Mouse (Mus musculus) neural tube, embryonic 11.5 days (tissue): ENCODE data around the gene Hdac11. TPM values are rescaled to one million over a fixed set of nuclear protein-coding genes. Genes with fewer than 3 reads are reported as not detected.

Experiments
- ATAC-seq: fragments of 200-750 bp; cut with Nextera tagmentation; 2 replicates; pipeline ENCODE4 v1.8.0; 2017; ENCODE audit warnings: moderate number of reproducible peaks, mild to moderate bottlenecking, moderate TSS enrichment, moderate library complexity; ENCODE audit not compliant: insufficient read depth, low FRiP score, low TSS enrichment
- DNase-seq: peaks from one replicate; pipeline ENCODE4 v3.0.0-alpha.2; 2015; ENCODE audit warnings: low spot score
- H3K27ac ChIP-seq: fragments of 300-500 bp; sonication (generic); 2 replicates; pipeline ENCODE4 v1.5.1; 2014; ENCODE audit warnings: low read depth, mild to moderate bottlenecking, low read length
- H3K27me3 ChIP-seq: fragments of 300-500 bp; sonication (generic); 2 replicates; pipeline ENCODE4 v1.6.1; 2014; ENCODE audit warnings: mild to moderate bottlenecking, low read length, mixed read lengths; ENCODE audit not compliant: control insufficient read depth, insufficient read depth
- H3K36me3 ChIP-seq: fragments of 300-500 bp; sonication (generic); 2 replicates; pipeline ENCODE4 v1.6.1; 2014; ENCODE audit warnings: mild to moderate bottlenecking, low read length, moderate library complexity, mixed read lengths; ENCODE audit not compliant: control insufficient read depth, insufficient read depth
- H3K4me1 ChIP-seq: fragments of 300-500 bp; sonication (generic); 2 replicates; pipeline ENCODE4 v1.6.1; 2014; ENCODE audit warnings: low read length, mixed read lengths; ENCODE audit not compliant: control insufficient read depth, insufficient read depth
- H3K4me2 ChIP-seq: fragments of 300-500 bp; sonication (generic); 2 replicates; pipeline ENCODE4 v1.6.1; 2014; ENCODE audit warnings: low read depth, mild to moderate bottlenecking, moderate library complexity
- H3K4me3 ChIP-seq: fragments of 300-500 bp; sonication (generic); 2 replicates; pipeline ENCODE4 v1.5.1; 2014; ENCODE audit warnings: low read depth, low read length
- H3K9ac ChIP-seq: fragments of 300-500 bp; sonication (generic); 2 replicates; pipeline ENCODE4 v1.6.1; 2014; ENCODE audit warnings: mild to moderate bottlenecking, low read length
- H3K9me3 ChIP-seq: fragments of 300-500 bp; sonication (generic); 2 replicates; pipeline ENCODE4 v1.6.1; 2016; ENCODE audit warnings: low read length; ENCODE audit not compliant: control insufficient read depth
- WGBS: fragments of 180-500 bp; shearing (Covaris S2); extraction: QIAGEN DNeasy Blood & Tissue Kit; methylation state at CpG from one replicate; pipeline ENCODE4 v1.1.7; 2014; 5-methylcytosine and 5-hydroxymethylcytosine counted together
- polyA plus RNA-seq: library from polyadenylated mRNA; unstranded; fragments of >200 nt; fragmentation: Nextera tagmentation; extraction: Ambion mirVana; gene quantifications from 2 replicates; pipeline ENCODE4 v1.2.1, GENCODE M21; 2014

Gene Hdac11
- 13.4 and 15.0 TPM in 2 replicates for polyA plus RNA-seq

DNA sequence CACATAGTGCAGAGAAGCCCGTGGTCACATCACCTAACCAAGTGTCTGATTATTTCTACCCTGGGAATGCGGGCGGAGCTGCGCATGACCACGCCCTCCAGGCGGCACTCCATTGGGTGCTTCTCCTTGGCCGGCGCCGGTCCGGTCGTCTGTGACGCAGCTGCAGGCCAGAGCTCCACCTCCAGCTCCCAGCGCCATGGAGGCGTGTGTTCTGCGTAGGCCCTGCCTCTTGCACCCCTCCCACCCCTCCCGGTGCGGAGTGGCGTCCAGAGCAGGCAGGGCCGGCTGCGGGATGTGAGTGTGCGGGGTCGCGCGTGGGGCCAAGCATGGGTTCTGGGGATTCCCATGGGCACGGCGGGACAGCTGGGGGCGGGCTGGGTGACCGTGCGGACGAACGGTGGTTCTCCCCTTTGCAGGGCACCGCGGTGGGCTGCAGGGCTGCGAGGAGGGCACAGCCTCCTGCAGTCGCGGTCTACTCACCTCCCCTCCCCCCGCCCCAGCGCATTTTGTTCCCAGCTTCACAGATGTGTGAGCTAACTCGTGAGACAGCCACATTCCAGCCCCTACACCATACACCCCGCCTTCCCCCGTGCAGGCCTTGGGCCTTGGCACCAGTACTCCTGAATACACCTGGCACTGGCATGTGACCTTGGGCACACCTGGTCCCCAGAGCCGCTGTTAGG, at the start of gene Hdac11:
Gene Hdac11 (plus strand): TSS at position 112 of the 683 bp plus-strand sequence.
- Histone ChIP-seq H3K9ac (peak within 1 kb of the TSS; percentile 76), H3K4me2 (peak within 1 kb of the TSS; percentile 84), H3K9me3 (no peaks in the 10 kb centered on the region), H3K4me1 (peaks cover 23% of the 10 kb centered on the region), H3K27me3 (no peaks in the 10 kb centered on the region), H3K4me3 (peak within 1 kb of the TSS; percentile 61), H3K36me3 (no peaks in the 10 kb centered on the region), H3K27ac (peak within 1 kb of the TSS; percentile 53; the same call in 1 of the 2 replicates)
- 1% methylated on average over 37 of the region's 42 CpGs for WGBS
- peak; percentile 94 for DNase-seq
- peak; percentile 97 for ATAC-seq

- no peak overlapping the region for H3K27ac ChIP-seq
- no peaks in the 10 kb centered on the region for H3K9me3 ChIP-seq
- H3K4me1 ChIP-seq: no peaks in the 10 kb centered on the region
- H3K36me3 ChIP-seq: no peaks in the 10 kb centered on the region
- H3K4me2 ChIP-seq: no peak overlapping the region
- ATAC-seq (no peak), DNase-seq (no peak)
- no peak overlapping the region for H3K4me3 ChIP-seq
- H3K27me3 ChIP-seq: no peaks in the 10 kb centered on the region
- no peak overlapping the region for H3K9ac ChIP-seq
- WGBS: 97% methylated on average over 3 of the region's 3 CpGs
These were observed 48.1 kb upstream of the Hdac11 start for GRCm38 (mm10) chr6:91108301-91108916.

DNA sequence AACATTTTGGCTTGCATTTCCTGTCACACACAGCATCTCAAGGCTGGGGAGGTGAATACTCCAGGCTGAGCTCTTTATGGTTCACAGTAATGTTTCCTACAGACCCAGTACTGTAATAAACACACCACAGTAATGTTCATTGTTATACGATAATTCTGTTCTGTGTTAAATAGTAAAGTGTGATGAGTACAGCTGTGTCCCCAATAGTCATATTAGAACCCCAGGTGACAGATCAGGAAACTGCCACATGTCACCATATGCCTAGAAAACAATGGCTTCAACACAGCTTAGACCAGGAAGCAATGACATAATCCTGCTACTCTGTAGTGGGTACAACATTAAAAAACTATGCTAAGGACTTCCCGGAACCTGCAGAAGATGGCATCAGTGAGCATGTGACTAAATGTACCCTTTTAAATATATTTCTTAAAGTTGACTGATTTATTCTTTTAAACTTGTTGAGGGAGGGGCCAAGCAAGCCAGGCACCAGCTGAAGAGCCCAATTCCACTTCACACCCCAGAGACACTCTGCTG, 47.5 kb upstream of the Hdac11 start:
- ATAC-seq (no peak), DNase-seq (no peak)
- 88% methylated on average over 2 of the region's 2 CpGs for WGBS
- Histone ChIP-seq H3K4me3 (no peak overlapping the region), H3K27ac (no peak overlapping the region), H3K9me3 (no peaks in the 10 kb centered on the region), H3K9ac (no peak overlapping the region), H3K27me3 (no peaks in the 10 kb centered on the region), H3K36me3 (no peaks in the 10 kb centered on the region), H3K4me2 (no peak overlapping the region), H3K4me1 (no peaks in the 10 kb centered on the region)

DNA sequence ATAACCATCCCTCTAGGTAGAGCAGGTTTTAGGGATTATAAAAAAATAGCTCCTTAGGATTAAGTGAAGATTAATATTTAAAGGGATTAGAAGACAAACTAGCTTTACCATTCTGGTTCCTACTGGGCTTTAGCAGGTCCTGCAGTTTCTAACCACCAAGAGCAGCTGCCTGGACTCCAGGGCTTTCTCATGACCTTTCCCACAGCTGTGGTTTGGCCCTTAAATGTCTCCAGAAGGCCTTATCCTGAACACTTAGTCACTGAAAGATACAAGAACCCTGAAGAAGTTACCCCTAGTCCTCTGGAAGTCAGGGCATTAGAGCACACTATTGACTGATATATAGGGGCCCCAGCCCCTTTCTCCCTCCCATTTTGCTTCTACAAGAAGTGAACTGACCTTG, 47.0 kb upstream of the Hdac11 start:
- peaks cover 1% of the 10 kb centered on the region; the same call in 1 of the 2 replicates for H3K4me1 ChIP-seq
- DNase-seq: no peak
- H3K27me3 ChIP-seq: no peaks in the 10 kb centered on the region

GRCm38 (mm10) chr6:91110323-91111020, 46.0 kb upstream of the Hdac11 start:
- WGBS: 80% methylated on average over 13 of the region's 13 CpGs
- no peak for ATAC-seq
- peaks cover 9% of the 10 kb centered on the region for H3K4me1 ChIP-seq
- no peaks in the 10 kb centered on the region for H3K9me3 ChIP-seq
- no peak for DNase-seq
- H3K27ac ChIP-seq: no peak overlapping the region
- no peaks in the 10 kb centered on the region for H3K27me3 ChIP-seq
- H3K4me2 ChIP-seq: no peak overlapping the region
- H3K4me3 ChIP-seq: no peak overlapping the region
- no peaks in the 10 kb centered on the region for H3K36me3 ChIP-seq
- no peak overlapping the region for H3K9ac ChIP-seq

More for the DNA sequence above, 47.0 kb upstream of the Hdac11 start:
- H3K36me3 ChIP-seq: no peaks in the 10 kb centered on the region
- H3K4me2 ChIP-seq: no peak overlapping the region
- no peak for ATAC-seq
- no peaks in the 10 kb centered on the region for H3K9me3 ChIP-seq
- H3K27ac ChIP-seq: no peak overlapping the region
- H3K9ac ChIP-seq: no peak overlapping the region
- no peak overlapping the region for H3K4me3 ChIP-seq

DNA sequence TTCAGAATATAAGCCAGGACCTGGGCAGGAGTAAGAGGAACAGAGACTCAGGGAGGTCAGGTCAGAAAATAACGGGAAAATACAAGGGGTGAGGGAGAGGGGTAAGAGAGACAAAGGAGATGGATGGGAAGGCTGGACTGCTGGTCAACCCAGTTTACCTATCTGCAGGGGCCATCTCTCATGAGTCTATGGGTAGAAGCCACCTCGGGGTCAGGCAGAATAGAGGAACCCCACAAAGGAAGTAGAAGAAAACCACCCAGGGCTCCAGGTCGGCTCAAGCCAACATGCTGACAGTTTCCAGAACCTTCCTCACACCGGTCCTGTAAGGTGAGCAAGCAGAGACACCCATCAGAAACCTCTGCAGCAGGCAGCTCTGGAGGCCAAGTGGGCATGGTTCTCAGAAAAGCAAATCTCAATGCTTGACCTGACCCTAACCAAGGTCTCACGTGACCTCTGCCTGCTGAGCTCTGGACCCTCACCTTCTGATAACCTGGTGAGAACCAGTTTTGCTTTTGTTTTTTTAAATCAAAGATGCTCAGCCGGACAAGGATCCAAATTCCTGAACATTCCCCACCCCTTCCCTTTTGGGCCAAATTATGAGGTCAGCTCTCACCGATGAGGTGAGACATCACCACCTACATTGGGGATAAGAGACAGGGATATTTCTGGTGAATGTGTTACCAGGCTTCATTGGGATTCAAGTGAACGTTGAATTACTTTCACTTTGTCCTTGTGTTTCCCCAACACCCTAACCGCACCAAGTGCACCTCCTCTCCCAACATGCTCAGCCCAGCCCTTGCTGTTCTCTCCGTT, 45.1 kb upstream of the Hdac11 start:
- Histone ChIP-seq H3K36me3 (no peaks in the 10 kb centered on the region), H3K27ac (no peak overlapping the region), H3K4me2 (no peak overlapping the region), H3K9me3 (no peaks in the 10 kb centered on the region), H3K4me3 (no peak overlapping the region), H3K4me1 (peaks cover 16% of the 10 kb centered on the region), H3K27me3 (no peaks in the 10 kb centered on the region), H3K9ac (no peak overlapping the region)
- DNase-seq (no peak), ATAC-seq (no peak)
- 89% methylated on average over 10 of the region's 10 CpGs for WGBS

DNA sequence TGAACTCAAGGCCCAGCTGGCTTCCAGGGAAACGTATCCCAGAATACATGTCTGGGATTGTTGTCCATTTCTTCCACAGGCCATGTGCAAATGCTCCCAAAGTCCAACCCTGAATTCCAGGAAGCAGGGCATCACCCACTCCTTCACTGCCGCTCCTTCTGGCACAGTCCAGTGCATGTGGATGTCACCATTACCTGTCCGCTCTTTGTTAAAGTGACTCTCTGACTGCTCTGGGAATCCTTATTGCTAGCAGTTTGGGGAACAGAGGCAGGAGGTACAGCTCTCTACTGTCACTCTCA, 44.6 kb upstream of the Hdac11 start:
- no peak for ATAC-seq
- WGBS: 92% methylated on average over 3 of the region's 3 CpGs
- Histone ChIP-seq H3K9ac (no peak overlapping the region), H3K27me3 (no peaks in the 10 kb centered on the region), H3K4me3 (no peak overlapping the region), H3K4me1 (peaks cover 16% of the 10 kb centered on the region), H3K27ac (no peak overlapping the region), H3K36me3 (no peaks in the 10 kb centered on the region), H3K9me3 (no peaks in the 10 kb centered on the region), H3K4me2 (no peak overlapping the region)
- DNase-seq: no peak

DNA sequence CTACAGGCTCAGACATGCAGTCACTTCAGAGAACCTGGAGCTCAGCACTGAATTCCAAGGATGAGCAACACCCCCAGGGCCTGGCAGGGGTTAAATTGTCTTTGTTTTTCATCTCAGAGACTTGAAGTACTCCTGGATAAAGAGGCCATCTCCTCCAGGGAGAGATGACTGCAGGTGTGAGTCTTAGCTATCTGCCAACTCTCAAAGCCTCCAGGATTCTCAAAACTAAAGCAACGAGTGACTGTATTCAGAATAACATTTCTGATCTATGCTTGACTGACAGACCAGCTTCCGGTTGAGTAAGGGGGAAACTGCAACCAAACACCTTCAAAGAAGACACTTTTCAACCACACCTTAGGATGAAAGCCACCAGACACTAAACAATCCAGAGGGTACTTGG, 41.7 kb upstream of the Hdac11 start:
- no peak for DNase-seq
- H3K4me3 ChIP-seq: no peak overlapping the region
- H3K4me1 ChIP-seq: peaks cover 16% of the 10 kb centered on the region
- H3K9me3 ChIP-seq: no peaks in the 10 kb centered on the region
- H3K36me3 ChIP-seq: no peaks in the 10 kb centered on the region
- no peak overlapping the region for H3K4me2 ChIP-seq
- WGBS: 43% methylated on average over 2 of the region's 2 CpGs
- peak overlapping the region; percentile 10; the same call in 1 of the 2 replicates for H3K9ac ChIP-seq
- no peaks in the 10 kb centered on the region for H3K27me3 ChIP-seq
- H3K27ac ChIP-seq: no peak overlapping the region
- no peak for ATAC-seq
